Mouse (Mus musculus): Measurements from ENCODE around the gene Ackr4. TPM values are rescaled to one million over a fixed set of nuclear protein-coding genes. Genes with fewer than 3 reads are reported as not detected.
A peak's percentile ranks its signal among the peaks of the same experiment; 100 is the strongest.

Gene Ackr4
- polyA plus RNA-seq, 1 experiment from 2014 or later: 0.52 TPM

DNA sequence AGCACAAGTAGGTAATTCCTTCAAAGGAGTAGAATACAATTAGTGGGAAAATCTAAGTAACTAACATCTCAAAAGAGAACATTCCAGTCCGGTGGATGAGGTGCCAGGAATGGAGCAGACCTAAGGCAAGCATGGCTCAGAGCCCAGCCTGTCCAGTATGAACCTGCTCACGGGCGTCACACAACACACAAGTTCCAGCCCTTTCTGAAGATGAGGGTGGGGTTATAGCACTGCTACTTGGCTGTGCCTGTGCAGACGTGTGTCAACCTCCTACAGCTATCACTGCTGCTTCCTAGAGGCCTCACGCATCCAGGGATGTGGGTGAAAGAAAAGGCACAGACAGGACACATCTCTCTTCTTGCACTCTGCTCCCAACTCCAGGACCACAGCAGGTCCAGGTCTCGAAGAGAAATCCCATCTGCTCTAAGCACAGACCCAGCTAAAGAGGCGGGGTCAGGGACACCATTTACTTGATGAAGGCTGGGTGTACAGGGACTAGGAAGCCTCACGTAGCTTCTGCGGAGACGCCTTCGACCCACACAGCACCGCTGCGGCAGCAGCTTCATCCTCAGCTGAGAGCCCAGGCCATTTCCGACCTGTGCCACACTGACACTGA is 28.5 kb upstream of the Ackr4 start:
- Histone ChIP-seq H3K27me3 (ENCODE audit: control insufficient read depth, insufficient read depth, low read length) (no peaks in the 10 kb centered on the region), H3K4me2 (ENCODE audit: low read depth) (no peak overlapping the region), H3K27ac (ENCODE audit: low read depth, low read length) (no peak overlapping the region), H3K4me3 (ENCODE audit: low read depth, low read length) (no peak overlapping the region), H3K9ac (ENCODE audit: low read length) (no peak overlapping the region), H3K9me3 (ENCODE audit: control insufficient read depth, low read length) (no peaks in the 10 kb centered on the region), H3K4me1 (ENCODE audit: control insufficient read depth, insufficient read depth, low read length) (no peaks in the 10 kb centered on the region), H3K36me3 (ENCODE audit: control insufficient read depth, insufficient read depth, low read length) (peaks cover 30% of the 10 kb centered on the region)
- WGBS: 96% methylated on average over 14 of the region's 14 CpGs
- no peak for ATAC-seq (ENCODE audit: insufficient read depth, low FRiP score, low TSS enrichment)
- no peak for DNase-seq (ENCODE audit: low spot score)

DNA sequence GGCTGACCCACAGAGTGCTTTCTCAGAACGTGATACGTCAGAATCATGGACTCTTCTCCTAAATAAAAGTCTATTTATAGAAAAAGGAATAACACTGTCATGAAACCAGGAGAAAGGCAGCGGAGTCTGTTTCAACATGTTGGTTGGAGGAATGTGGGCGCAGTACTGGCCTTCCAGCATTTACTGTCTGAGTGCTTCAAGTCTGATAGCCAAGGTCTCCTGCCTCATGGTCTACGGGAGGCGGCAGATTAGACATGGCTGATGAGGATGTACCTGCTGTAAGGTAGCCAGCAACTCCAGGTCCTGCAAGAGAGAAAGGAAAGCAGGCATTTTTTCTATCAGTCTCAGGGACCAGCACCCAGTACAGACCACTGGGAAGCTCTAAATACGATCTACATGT is 25.4 kb upstream of the Ackr4 start:
- WGBS: 93% methylated on average over 7 of the region's 7 CpGs
- Histone ChIP-seq H3K9me3 (ENCODE audit: control insufficient read depth, low read length) (no peaks in the 10 kb centered on the region), H3K27me3 (ENCODE audit: control insufficient read depth, insufficient read depth, low read length) (no peaks in the 10 kb centered on the region), H3K4me3 (ENCODE audit: low read depth, low read length) (no peak overlapping the region), H3K4me1 (ENCODE audit: control insufficient read depth, insufficient read depth, low read length) (no peaks in the 10 kb centered on the region), H3K9ac (ENCODE audit: low read length) (no peak overlapping the region), H3K27ac (ENCODE audit: low read depth, low read length) (no peak overlapping the region), H3K4me2 (ENCODE audit: low read depth) (no peak overlapping the region), H3K36me3 (ENCODE audit: control insufficient read depth, insufficient read depth, low read length) (peaks cover 22% of the 10 kb centered on the region)
- ATAC-seq (ENCODE audit: insufficient read depth, low FRiP score, low TSS enrichment) (no peak), DNase-seq (ENCODE audit: low spot score) (no peak)

DNA sequence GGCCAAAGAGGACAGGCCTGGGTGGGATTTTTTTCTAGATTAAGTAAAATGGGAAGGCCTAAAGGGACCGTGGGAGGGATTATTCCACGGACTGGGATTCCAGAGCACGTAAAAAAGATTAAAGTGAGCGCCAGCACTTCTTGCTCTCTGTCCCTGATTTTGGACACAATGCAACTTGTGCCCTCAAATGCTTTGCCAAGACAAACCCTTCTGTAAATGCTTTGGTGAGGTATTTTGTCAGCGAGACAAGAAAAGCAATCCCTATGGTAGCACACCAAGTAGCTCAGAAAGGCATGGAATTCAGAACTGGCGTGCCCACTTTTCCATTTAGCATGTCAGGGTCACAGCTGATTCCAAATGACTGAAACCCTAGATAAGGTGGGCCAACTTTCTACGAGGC is 22.2 kb upstream of the Ackr4 start:
- H3K27ac ChIP-seq (ENCODE audit: low read depth, low read length): no peak overlapping the region
- H3K4me2 ChIP-seq (ENCODE audit: low read depth): no peak overlapping the region
- DNase-seq (ENCODE audit: low spot score): no peak
- no peak overlapping the region for H3K4me3 ChIP-seq (ENCODE audit: low read depth, low read length)
- 92% methylated on average over 7 of the region's 7 CpGs for WGBS
- no peak for ATAC-seq (ENCODE audit: insufficient read depth, low FRiP score, low TSS enrichment)
- no peak overlapping the region for H3K9ac ChIP-seq (ENCODE audit: low read length)
- H3K36me3 ChIP-seq (ENCODE audit: control insufficient read depth, insufficient read depth, low read length): peaks cover 5% of the 10 kb centered on the region; the same call in 1 of the 2 replicates
- no peaks in the 10 kb centered on the region for H3K9me3 ChIP-seq (ENCODE audit: control insufficient read depth, low read length)
- no peaks in the 10 kb centered on the region for H3K27me3 ChIP-seq (ENCODE audit: control insufficient read depth, insufficient read depth, low read length)
- H3K4me1 ChIP-seq (ENCODE audit: control insufficient read depth, insufficient read depth, low read length): no peaks in the 10 kb centered on the region

DNA sequence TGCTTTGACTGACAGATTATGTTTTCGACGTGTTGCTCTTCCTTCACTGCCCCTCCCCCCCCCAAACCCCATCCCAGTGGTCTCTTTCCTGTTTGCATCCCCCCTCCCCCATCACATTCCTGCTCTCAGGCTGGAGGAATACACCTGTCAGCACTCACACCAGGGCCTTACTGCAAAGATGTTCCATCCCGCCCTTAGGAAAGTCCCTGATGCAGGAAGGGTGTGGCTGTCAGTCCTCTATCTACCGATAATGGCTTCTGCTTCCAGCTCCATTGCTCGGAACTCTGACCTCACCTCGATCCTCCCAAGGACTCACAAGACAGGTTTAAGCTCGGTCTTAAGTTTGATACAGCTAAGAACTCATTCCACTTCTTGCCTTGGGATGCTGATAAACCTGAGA is 19.9 kb upstream of the Ackr4 start:
- no peaks in the 10 kb centered on the region for H3K27me3 ChIP-seq (ENCODE audit: control insufficient read depth, insufficient read depth, low read length)
- no peaks in the 10 kb centered on the region for H3K36me3 ChIP-seq (ENCODE audit: control insufficient read depth, insufficient read depth, low read length)
- H3K4me2 ChIP-seq (ENCODE audit: low read depth): no peak overlapping the region
- WGBS: 83% methylated on average over 7 of the region's 7 CpGs
- H3K4me1 ChIP-seq (ENCODE audit: control insufficient read depth, insufficient read depth, low read length): no peaks in the 10 kb centered on the region
- H3K9ac ChIP-seq (ENCODE audit: low read length): no peak overlapping the region
- no peaks in the 10 kb centered on the region for H3K9me3 ChIP-seq (ENCODE audit: control insufficient read depth, low read length)
- H3K27ac ChIP-seq (ENCODE audit: low read depth, low read length): no peak overlapping the region
- ATAC-seq (ENCODE audit: insufficient read depth, low FRiP score, low TSS enrichment) (no peak), DNase-seq (ENCODE audit: low spot score) (no peak)
- H3K4me3 ChIP-seq (ENCODE audit: low read depth, low read length): no peak overlapping the region

DNA sequence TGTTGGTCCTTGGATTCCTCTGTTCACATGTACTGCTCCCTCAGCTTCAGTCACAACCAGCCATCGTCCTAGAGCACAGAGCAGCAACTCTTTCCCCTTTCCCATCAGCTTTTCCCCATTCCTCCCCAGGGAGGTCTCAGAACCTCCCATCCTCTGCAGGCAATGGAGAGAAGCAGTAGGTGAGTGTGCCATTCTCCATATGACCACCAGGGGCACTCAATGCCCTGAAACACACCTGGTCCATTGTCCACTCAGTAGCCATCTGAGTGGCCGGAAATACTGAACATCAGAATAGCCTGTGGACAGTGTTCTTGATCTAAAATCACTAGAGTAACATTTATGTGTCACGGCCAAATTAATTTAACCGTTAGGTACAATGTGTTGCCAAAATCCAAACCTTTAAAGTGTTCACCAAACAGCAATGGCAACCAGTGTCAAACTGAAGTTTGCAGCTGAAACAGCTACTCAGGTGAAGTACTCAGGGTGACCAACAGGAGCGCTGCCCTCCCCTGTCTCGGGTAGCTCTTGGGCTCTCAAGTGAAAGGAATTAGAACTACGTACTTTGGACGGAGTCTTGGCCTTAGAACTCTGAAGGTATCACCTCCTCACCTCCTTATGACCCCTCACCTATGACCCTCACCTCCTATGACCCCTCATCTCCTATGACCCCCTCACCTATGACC is 17.7 kb upstream of the Ackr4 start:
- ATAC-seq (ENCODE audit: insufficient read depth, low FRiP score, low TSS enrichment): no peak
- Histone ChIP-seq H3K27me3 (ENCODE audit: control insufficient read depth, insufficient read depth, low read length) (no peaks in the 10 kb centered on the region), H3K9ac (ENCODE audit: low read length) (no peak overlapping the region), H3K4me2 (ENCODE audit: low read depth) (no peak overlapping the region), H3K4me3 (ENCODE audit: low read depth, low read length) (no peak overlapping the region), H3K36me3 (ENCODE audit: control insufficient read depth, insufficient read depth, low read length) (no peaks in the 10 kb centered on the region), H3K27ac (ENCODE audit: low read depth, low read length) (no peak overlapping the region), H3K4me1 (ENCODE audit: control insufficient read depth, insufficient read depth, low read length) (no peaks in the 10 kb centered on the region), H3K9me3 (ENCODE audit: control insufficient read depth, low read length) (no peaks in the 10 kb centered on the region)
- DNase-seq (ENCODE audit: low spot score): no peak
- 81% methylated on average over 8 of the region's 8 CpGs for WGBS

DNA sequence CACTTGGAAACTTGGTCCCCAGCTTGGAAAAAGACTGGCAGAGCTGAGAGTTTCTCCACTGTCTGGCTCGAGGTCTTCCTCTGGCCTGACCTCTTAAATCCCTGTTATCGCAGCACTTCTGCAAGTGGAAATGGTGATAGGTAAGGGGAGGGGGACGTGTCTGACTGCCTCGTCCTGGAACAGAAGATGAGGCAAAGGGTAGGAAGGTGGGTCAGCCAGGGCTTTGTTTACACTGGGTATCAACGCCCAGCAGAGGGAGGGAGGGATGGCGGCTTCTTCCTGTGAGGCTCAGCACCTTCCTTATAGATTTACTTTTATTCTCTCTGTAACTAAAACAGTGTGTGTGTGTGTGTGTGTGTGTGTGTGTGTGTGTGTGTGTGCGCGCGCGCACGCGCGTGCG is 16.1 kb upstream of the Ackr4 start:
- 90% methylated on average over 14 of the region's 14 CpGs for WGBS
- no peak overlapping the region for H3K9ac ChIP-seq (ENCODE audit: low read length)
- H3K27ac ChIP-seq (ENCODE audit: low read depth, low read length): no peak overlapping the region
- H3K9me3 ChIP-seq (ENCODE audit: control insufficient read depth, low read length): no peaks in the 10 kb centered on the region
- H3K4me2 ChIP-seq (ENCODE audit: low read depth): no peak overlapping the region
- H3K36me3 ChIP-seq (ENCODE audit: control insufficient read depth, insufficient read depth, low read length): no peaks in the 10 kb centered on the region
- no peak for ATAC-seq (ENCODE audit: insufficient read depth, low FRiP score, low TSS enrichment)
- no peak for DNase-seq (ENCODE audit: low spot score)
- H3K27me3 ChIP-seq (ENCODE audit: control insufficient read depth, insufficient read depth, low read length): no peaks in the 10 kb centered on the region
- no peaks in the 10 kb centered on the region for H3K4me1 ChIP-seq (ENCODE audit: control insufficient read depth, insufficient read depth, low read length)
- no peak overlapping the region for H3K4me3 ChIP-seq (ENCODE audit: low read depth, low read length)

DNA sequence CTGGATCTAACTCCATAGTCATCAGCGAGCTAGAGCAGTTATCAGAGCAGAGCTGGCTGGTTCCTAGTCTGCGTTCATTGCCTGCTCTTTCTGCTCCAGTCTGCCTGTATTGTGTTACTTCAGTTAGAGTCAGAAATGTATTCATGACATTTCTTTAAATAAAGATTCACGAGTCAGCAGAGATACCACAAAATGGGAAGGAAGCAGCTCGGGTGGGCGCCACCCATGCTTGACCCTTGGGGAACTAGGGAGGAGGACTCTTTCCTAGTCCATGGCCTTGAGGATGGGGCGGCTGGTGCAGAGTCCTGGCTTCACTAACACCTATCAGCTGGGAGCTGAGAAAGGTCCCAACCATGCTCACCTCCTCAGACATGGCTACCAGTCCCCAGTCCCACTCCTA is 13.6 kb upstream of the Ackr4 start:
- no peak for ATAC-seq (ENCODE audit: insufficient read depth, low FRiP score, low TSS enrichment)
- Histone ChIP-seq H3K36me3 (ENCODE audit: control insufficient read depth, insufficient read depth, low read length) (no peaks in the 10 kb centered on the region), H3K9me3 (ENCODE audit: control insufficient read depth, low read length) (no peaks in the 10 kb centered on the region), H3K4me3 (ENCODE audit: low read depth, low read length) (no peak overlapping the region), H3K27ac (ENCODE audit: low read depth, low read length) (no peak overlapping the region), H3K9ac (ENCODE audit: low read length) (no peak overlapping the region), H3K4me2 (ENCODE audit: low read depth) (no peak overlapping the region), H3K27me3 (ENCODE audit: control insufficient read depth, insufficient read depth, low read length) (no peaks in the 10 kb centered on the region), H3K4me1 (ENCODE audit: control insufficient read depth, insufficient read depth, low read length) (no peaks in the 10 kb centered on the region)
- no peak for DNase-seq (ENCODE audit: low spot score)
- WGBS: 88% methylated on average over 6 of the region's 6 CpGs

DNA sequence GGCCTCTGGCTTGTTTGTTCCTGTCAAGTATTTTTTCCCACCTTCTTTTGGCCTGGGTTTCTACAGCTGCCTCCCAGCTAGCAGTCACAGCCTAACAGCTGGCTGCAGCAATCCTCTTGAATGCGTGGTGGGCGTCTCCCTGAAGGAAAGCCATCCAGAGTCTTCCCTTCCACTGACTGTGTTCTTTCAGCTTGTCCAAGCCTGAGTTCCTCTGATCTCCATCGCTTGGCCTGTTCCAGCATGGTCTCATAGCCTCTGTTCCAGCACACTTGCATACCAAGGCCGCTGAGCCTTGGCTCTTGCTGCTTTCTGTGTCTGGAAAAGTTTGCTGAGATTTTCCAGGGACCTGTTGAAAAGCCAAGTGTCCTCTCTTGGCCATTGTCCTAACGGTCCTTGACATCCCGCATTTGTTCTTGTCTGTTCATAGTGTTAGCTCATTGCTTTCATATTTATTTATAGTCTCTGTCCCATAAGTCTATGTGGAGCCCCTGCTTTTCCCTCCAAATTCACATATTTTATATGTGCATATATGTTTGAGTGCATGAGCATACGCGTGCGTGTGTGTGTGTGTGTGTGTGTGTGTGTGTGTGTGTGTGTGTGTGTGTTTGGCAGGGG is 3.5 kb upstream of the Ackr4 start:
- Histone ChIP-seq H3K4me2 (ENCODE audit: low read depth) (no peak overlapping the region), H3K9me3 (ENCODE audit: control insufficient read depth, low read length) (no peaks in the 10 kb centered on the region), H3K36me3 (ENCODE audit: control insufficient read depth, insufficient read depth, low read length) (no peaks in the 10 kb centered on the region), H3K9ac (ENCODE audit: low read length) (no peak overlapping the region), H3K27me3 (ENCODE audit: control insufficient read depth, insufficient read depth, low read length) (no peaks in the 10 kb centered on the region), H3K4me3 (ENCODE audit: low read depth, low read length) (no peak overlapping the region), H3K27ac (ENCODE audit: low read depth, low read length) (no peak overlapping the region), H3K4me1 (ENCODE audit: control insufficient read depth, insufficient read depth, low read length) (no peaks in the 10 kb centered on the region)
- DNase-seq (ENCODE audit: low spot score) (no peak), ATAC-seq (ENCODE audit: insufficient read depth, low FRiP score, low TSS enrichment) (no peak)
- 91% methylated on average over 9 of the region's 9 CpGs for WGBS

DNA sequence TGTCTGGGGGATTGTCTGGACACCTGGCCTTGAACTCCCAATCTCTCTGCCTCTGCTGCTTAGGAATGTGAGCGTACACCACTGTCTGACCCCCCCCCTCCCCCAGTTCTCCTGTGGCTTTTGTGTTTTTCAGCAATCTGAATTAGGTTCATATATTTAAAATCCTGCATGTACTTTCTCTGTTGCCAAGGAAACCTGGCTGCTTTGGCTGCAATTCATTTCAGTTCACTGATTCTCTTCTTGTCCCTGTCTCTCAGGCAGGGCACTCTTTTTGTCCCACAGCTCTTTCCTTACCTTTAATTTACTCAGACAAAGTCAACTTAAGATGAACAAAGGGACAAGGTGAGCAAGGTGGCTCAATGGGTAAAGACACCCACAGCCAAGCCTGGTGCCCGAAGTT is 1.4 kb upstream of the Ackr4 start:
- no peak overlapping the region for H3K9ac ChIP-seq (ENCODE audit: low read length)
- ATAC-seq (ENCODE audit: insufficient read depth, low FRiP score, low TSS enrichment): 0 out of 2 replicates have a peak, but pooled peaks have one; percentile 8
- no peak overlapping the region for H3K4me2 ChIP-seq (ENCODE audit: low read depth)
- peak; percentile 15 for DNase-seq (ENCODE audit: low spot score)
- no peaks in the 10 kb centered on the region for H3K27me3 ChIP-seq (ENCODE audit: control insufficient read depth, insufficient read depth, low read length)
- peaks cover 7% of the 10 kb centered on the region for H3K4me1 ChIP-seq (ENCODE audit: control insufficient read depth, insufficient read depth, low read length)
- H3K36me3 ChIP-seq (ENCODE audit: control insufficient read depth, insufficient read depth, low read length): no peaks in the 10 kb centered on the region
- H3K27ac ChIP-seq (ENCODE audit: low read depth, low read length): no peak overlapping the region
- 49% methylated on average over 2 of the region's 2 CpGs for WGBS
- H3K9me3 ChIP-seq (ENCODE audit: control insufficient read depth, low read length): no peaks in the 10 kb centered on the region
- no peak overlapping the region for H3K4me3 ChIP-seq (ENCODE audit: low read depth, low read length)

Data from neural tube, embryonic 11.5 days (tissue).